Mouse (Mus musculus) bone marrow, adult 2 months (tissue): ENCODE data around the gene Igsf9b.

ENCODE experiments used
- CTCF ChIP-seq: fragments of 200-500 bp; IDR thresholded peaks from 2 replicates; pipeline ENCODE4 v1.5.1; 2011; ENCODE audit warnings: low read length, control low read depth; ENCODE audit not compliant: control insufficient read depth, insufficient read depth
- POLR2A ChIP-seq: fragments of 200-500 bp; IDR thresholded peaks from 2 replicates; pipeline ENCODE4 v1.6.1; 2011; ENCODE audit warnings: low read depth, mild to moderate bottlenecking, control low read depth, low read length, borderline replicate concordance; ENCODE audit not compliant: control insufficient read depth

- TF ChIP-seq CTCF (no peak), POLR2A (no peak)
These were observed 1.7 kb downstream of the Igsf9b start for GRCm38 (mm10) chr9:27300698-27301097.
